ENCODE assay signal across 6 mouse cellular contexts in genomic region chr10:128290594-128290993, GRCm38 (mm10). TPM values are rescaled to one million over a fixed set of nuclear protein-coding genes. Genes with fewer than 3 reads are reported as not detected.
"Had no signal": no experiment of that assay in that cellular context is flagged by ENCODE, and none has a peak within 500 bp of the region (broad histone marks: within the 10 kb centered on the region; RNA-seq: fewer than 3 reads in every experiment).

No protein-coding gene starts in this region.

RNA-seq across cellular contexts. Expression of gene Il23a, which starts 8.0 kb away (rescaled TPM):
- total RNA-seq: layer of hippocampus, adult 8-10 months; left cerebral cortex, adult 2 months; monocyte, adult 5-6 weeks; neutrophil, adult 5-6 weeks had no signal

RNA-seq across cellular contexts. Expression of gene Apof, which starts 22.1 kb away (rescaled TPM):
- total RNA-seq: layer of hippocampus, adult 8-10 months; layer of hippocampus, postnatal 25 days; left cerebral cortex, adult 2 months; left cerebral cortex, postnatal 14 days; monocyte, adult 5-6 weeks had no signal
